Mouse (Mus musculus): Measurements from ENCODE around the gene Smim7.

The Smim7 gene

DNA sequence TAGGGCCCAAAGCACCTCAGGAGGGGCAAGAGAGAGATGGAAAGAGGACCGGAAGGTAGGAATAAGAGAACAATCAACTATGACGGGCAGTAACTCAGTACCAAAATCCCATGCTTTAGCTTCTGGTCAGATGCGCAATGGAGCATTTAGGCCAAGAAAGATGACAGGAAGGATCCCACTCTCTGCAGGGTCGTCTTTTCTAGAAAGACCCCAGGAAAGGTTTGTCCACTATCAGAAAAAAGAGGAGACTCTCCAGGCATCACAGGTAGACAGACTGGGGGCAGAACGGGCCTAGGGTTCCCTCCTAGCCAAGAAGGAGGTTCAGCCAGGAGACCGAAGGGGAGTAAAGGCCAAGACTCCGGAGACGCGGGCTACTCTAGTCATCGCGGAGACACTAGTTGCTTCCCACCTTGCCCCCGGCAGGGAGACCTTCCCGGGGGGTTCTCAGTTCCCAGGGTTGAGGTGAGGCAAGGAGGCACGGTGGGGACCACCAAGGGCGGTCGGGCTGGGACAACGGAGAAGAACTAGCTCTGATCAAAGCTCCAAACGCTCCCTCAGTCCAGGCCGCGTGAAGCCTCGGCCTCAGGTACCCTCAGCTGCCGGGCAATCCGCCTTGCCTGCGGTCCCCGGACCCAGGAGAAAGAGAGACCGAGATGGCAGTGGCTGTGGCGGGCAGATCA, 23.6 kb downstream of the Smim7 start:
- no peak for DNase-seq (ENCODE audit: low spot score)

- no peak for DNase-seq (ENCODE audit: low spot score)
Measured at GRCm38 (mm10) chr8:72539234-72539633, 31.7 kb downstream of the Smim7 start.

DNA sequence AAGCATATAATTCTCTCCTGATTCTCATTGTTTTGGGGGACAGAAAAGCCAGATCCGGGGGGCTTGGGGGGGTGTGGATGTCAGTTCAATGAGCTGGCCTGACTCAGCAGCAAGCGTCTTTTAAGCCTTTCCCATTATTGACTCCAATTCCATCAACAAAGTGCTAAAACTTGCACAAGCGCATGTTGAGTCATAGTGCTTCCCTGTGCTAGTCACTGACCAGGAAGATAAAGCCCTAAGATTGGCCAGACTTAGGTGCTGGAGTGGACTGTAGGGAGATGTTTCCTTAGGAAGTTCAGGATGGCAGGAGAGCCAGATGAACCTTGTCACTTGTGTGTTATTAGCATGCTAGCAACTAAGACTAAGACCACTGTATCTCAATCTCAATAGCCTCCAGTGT, 36.0 kb downstream of the Smim7 start:
- DNase-seq (ENCODE audit: low spot score), result no peak

DNA sequence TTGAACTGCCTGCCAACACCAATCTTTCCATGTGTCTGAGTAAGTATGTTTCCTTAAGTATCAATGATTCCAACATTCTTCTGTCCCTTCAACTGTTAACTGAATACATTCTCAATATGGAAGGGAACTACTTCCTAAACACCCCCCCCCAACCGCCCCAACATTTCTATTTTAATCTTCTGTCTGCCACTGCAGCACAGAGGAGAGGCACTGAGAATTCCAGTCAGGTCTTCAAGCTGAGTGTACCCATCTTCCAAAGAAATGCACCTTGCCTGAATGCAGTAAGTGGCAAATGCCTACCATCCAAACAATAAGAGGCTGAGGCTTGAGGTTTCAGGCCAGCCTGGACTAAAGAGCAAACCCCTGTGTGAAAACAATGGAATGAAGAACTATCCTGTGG, 38.8 kb downstream of the Smim7 start:
- DNase-seq (ENCODE audit: low spot score), result no peak

DNA sequence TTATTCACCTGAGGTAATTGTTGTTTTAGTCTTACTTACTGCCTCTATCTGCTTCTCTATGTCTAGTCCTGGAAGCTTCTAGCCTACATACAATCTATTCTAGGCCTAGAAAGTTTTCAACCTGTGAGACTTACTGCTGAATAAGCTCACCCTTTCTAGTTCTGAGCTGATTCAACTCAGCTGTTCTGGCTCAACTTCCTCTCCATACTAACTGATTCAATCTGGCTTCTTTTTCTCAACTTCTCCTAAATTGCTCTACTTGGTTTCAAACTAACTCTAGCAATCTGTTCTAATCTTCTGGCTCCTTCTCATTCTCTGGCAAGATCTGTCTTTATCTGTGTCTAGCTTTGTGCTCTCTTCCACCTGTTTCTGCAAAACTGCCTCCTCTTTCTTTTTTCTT, 49.0 kb downstream of the Smim7 start:
- DNase-seq (ENCODE audit: low spot score), result no peak

DNA sequence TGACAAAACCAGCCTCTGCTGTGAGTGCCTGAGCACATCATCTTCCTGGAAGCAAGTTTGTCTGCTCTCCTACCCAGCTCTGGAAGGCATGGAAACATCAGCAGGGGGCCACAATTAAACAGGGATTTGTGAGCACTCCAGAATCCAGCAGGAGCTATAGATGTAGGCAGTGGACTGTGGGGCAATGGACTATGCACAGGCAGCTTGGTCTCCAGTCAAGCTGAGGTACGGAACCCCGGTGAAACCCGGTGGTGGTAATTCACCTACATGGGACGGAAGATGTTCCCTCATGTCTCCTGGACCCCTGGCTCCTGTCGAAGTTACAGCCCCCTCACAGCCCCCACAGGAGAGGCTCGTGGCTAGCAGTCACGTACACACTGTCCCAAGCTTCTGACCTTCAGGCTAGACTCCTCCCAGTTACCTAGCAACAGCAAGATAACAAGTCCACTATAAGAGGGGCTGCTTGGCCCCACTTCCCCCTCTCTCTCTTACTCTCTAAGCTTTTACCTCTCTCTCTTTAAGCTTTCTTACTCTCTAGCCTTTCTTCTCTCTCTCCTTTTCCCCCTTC, 53.4 kb downstream of the Smim7 start:
- DNase-seq (ENCODE audit: low spot score), result no peak

Data from layer of hippocampus, adult 11-12 months (tissue).